In the genomic region with DNA sequence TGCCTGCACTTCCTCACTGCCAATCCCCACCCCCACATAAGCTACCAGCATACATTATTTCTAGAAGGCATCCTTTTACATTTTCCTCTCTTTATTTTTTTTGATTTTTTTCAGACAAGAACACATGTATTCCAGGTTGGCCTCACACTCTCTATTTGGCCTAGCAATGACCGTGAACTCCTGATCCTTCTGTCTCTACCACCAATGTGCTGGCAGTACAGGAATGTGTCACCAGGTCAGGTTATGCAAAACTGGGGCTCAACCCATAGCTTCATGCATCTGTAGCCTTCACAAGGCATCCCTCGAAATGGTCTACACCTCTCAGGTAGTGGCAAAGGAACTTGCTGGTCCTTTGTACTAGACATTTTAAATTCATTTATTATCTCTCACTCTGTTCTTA, we compare ENCODE assay signal across 30 mouse cellular contexts. TPM values are rescaled to one million over a fixed set of nuclear protein-coding genes. Genes with fewer than 3 reads are reported as not detected.
"Had no signal": no experiment of that assay in that cellular context is flagged by ENCODE, and none has a peak within 500 bp of the region (broad histone marks: within the 10 kb centered on the region; RNA-seq: fewer than 3 reads in every experiment).

No protein-coding gene starts in this region.

- H3K4me3 ChIP-seq: gastrocnemius, adult 2 months; heart, embryonic 10.5 days; heart, embryonic 12.5 days; hindbrain, embryonic 10.5 days; hindbrain, embryonic 12.5 days; intestine, embryonic 15.5 days; layer of hippocampus, adult 2 months; left cerebral cortex, adult 2 months; limb, embryonic 10.5 days; limb, embryonic 12.5 days had no signal

- H3K9ac ChIP-seq: forebrain, postnatal 0 days; heart, embryonic 12.5 days; hindbrain, embryonic 12.5 days; hindbrain, embryonic 14.5 days; intestine, embryonic 15.5 days; limb, embryonic 12.5 days had no signal

- H3K4me1 ChIP-seq: heart, embryonic 10.5 days; hindbrain, embryonic 10.5 days; hindbrain, embryonic 12.5 days; intestine, embryonic 15.5 days; limb, embryonic 10.5 days; limb, embryonic 12.5 days had no signal

- ATAC-seq: forebrain, postnatal 0 days; hindbrain, embryonic 16.5 days; inflammation-experienced regulatory T-cells, adult 6 months; intestine, embryonic 15.5 days; intestine, postnatal 0 days had no signal

- H3K27me3 ChIP-seq: heart, embryonic 12.5 days; hindbrain, embryonic 12.5 days; intestine, embryonic 15.5 days; limb, embryonic 12.5 days had no signal

- H3K4me2 ChIP-seq: heart, embryonic 12.5 days; hindbrain, embryonic 12.5 days; hindbrain, embryonic 14.5 days; intestine, embryonic 15.5 days; limb, embryonic 12.5 days had no signal

- H3K27ac ChIP-seq: gastrocnemius, adult 2 months; heart, embryonic 10.5 days; hindbrain, embryonic 10.5 days; hindbrain, embryonic 12.5 days; hindbrain, embryonic 14.5 days; intestine, embryonic 15.5 days; layer of hippocampus, adult 2 months; left cerebral cortex, adult 2 months; limb, embryonic 10.5 days; limb, embryonic 12.5 days had no signal

- H3K9me3 ChIP-seq: heart, embryonic 10.5 days; heart, embryonic 12.5 days; hindbrain, embryonic 10.5 days; hindbrain, embryonic 12.5 days; intestine, embryonic 15.5 days; limb, embryonic 10.5 days; limb, embryonic 12.5 days had no signal

- DNase-seq: forebrain, postnatal 0 days; gastrocnemius, adult 2 months; gastrocnemius, postnatal 10 days; gastrocnemius, postnatal 25 days; heart, adult 18-20 months; heart, postnatal 10 days; heart, postnatal 4 days; kidney, adult 18-20 months; kidney, adult 8-10 months; kidney, postnatal 10 days; kidney, postnatal 25 days; kidney, postnatal 4 days had no signal

RNA-seq across cellular contexts. Expression of gene Hormad2, which starts 47.9 kb away (rescaled TPM):
- total RNA-seq: forebrain, postnatal 0 days; gastrocnemius, adult 2 months; gastrocnemius, postnatal 25 days; heart, adult 18-20 months; heart, adult 8-10 months; heart, postnatal 10 days; heart, postnatal 25 days; layer of hippocampus, adult 2 months; layer of hippocampus, postnatal 10 days; left cerebral cortex, adult 2 months; left cerebral cortex, postnatal 14 days; left cerebral cortex, postnatal 36 days had no signal
- polyA plus RNA-seq: forebrain, postnatal 0 days; hindbrain, embryonic 10.5 days had no signal
